Mouse (Mus musculus) retina, embryonic 14.5 days (tissue): ENCODE data around the gene Poc5.

ENCODE experiments used
- DNase-seq: peaks from one replicate; pipeline ENCODE4 v3.0.0-alpha.2; 2015; ENCODE audit warnings: low spot score

The Poc5 gene

DNA sequence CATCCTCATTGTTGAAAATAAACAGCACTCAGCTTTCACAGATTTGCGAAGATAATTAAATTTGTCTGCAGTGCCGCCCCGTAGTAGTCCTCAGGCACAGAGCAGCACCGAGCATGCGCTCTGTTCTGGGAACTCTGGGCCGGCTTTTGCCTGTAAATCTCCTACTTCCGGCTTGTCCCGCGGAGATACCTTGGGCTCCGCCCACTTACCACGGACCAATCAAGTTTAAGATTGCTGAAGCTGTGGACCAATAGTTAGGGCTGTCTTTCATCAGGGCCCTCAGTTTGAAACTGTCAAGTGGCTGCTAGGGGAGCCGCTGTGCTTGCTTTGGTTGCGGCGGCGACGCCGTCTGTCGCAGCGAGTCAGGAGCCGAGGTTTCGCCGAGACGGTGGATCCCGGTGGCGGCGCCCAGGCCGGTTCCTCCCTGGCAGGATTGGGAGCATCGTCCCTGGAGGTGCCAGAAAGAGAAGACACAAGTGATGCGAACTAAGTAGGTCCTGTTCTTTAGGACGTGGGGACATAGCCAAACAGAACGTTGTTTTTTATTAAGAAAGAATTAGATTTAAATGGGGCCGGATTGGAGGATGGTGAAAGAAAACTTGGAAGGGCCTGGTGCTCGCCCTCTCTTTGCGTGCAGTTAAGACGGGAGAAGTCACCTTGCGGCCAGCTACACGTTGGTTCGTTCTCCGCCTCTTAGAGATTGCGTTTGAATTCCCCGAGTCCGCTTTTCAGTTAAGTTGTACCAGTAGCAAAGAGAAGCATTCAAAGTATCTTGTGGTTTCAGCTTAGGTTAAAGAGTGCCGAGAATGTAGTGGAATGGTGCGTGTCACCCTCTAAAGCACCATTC is at the start of gene Poc5:
Gene Poc5, plus strand, starts transcription at position 253 of the 847 bp plus-strand sequence.
- peak; percentile 100 for DNase-seq

DNA sequence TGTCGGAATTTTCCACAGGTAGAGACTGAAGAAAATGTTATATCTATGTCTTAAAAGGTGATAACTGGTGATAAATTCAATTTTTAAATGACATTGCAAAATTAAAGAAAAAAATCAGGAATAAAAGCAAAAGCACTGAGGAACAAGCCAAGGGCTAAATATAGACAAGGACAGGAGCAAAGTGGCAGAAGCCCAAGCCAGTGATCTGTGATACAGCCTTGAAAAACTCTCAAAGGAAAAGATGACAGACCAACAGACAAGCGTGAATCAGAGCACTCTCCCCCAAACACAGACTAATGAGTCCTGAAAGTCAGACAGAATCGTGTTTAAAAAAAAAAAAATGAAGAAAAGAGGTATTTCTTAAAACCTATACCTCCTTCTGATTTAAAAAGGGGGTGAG is 46.6 kb upstream of the Poc5 start:
- no peak for DNase-seq

DNA sequence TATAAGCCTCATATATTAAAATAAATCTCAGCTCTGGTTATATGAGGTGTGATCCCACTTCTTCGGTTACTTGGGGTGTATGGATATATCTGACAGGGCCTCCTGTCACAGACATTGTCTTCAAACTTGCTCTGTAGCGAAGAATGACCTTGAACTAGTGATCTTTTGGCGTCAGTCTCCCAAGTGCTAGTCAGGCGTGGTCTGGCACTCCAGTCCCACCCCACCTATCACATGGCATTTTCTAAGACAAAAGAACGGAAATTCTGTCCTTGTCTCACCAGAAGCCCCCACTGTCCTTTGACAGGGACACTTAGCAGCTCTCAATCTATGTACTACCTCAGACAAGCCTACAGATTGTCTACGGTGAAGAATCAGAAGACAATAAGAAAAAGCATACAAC is 43.3 kb upstream of the Poc5 start:
- DNase-seq, result no peak

GRCm38 (mm10) chr13:96346581-96346980 is 41.5 kb upstream of the Poc5 start:
- no peak for DNase-seq

- no peak for DNase-seq
Measured at GRCm38 (mm10) chr13:96350207-96350606, 37.9 kb upstream of the Poc5 start.

- peak; percentile 5 for DNase-seq
Measured at GRCm38 (mm10) chr13:96351264-96351663, 36.8 kb upstream of the Poc5 start.

DNA sequence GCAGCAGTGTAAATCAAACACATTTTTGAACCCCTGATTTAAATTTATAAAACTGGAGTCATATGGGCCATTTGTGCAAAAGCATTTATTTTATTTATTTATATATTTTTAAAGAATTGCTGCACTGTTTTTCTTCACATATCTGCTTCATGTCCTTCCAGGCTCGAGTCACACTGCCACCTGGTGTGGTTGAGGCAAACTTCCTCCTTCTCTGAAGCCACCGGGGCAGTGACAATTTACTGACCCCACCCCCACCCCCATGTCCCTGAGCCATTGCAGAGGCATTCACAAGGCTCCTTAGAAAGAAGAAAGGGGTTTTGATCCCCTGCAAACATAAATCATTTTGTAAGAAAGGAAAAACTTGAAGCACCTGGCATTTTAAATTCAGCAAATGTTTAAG is 12.6 kb upstream of the Poc5 start:
- DNase-seq, result peak; percentile 26

DNA sequence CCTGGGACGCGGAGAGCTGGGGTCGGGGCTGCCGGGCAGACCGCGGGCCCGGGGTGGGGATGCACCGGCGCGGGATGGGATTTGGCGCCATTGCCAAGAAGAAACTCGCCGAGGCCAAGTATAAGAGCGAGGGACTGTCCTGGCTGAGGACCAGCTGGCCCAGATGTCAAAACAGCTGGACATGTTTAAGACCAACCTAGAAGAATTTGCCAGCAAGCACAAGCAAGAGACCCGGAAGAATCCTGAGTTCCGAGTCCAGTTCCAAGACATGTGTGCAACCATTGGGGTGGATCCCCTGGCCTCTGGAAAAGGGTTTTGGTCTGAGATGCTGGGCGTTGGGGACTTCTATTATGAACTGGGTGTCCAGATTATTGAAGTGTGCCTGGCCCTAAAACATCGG is 11.2 kb upstream of the Poc5 start:
- no peak for DNase-seq

GRCm38 (mm10) chr13:96377883-96378282 is 10.2 kb upstream of the Poc5 start:
- DNase-seq, result no peak

- DNase-seq, result no peak
Measured at GRCm38 (mm10) chr13:96389301-96389700, 1.2 kb downstream of the Poc5 start.

GRCm38 (mm10) chr13:96401251-96401650 is 13.2 kb downstream of the Poc5 start:
- no peak for DNase-seq

DNA sequence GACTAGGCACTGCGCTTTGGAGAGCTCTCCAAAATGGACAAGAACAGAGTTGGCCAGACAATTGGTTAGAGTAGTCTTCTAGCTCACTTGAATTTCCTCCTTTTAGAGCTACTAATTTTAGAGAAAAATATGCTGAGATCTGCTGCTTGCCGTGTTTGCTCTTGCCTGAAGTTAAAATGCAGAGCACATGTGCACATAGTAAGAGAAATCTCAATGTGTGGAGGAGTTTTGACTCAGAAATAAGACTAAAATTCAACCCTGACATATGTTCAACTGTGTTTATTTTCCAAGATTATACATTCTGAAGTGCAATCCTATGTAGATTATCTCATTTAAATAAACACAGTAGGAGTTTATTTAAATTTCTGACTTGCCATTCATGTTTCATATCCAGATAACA is 17.4 kb downstream of the Poc5 start:
- DNase-seq, result no peak

- peak; percentile 39 for DNase-seq
Measured at GRCm38 (mm10) chr13:96407040-96407439, 18.9 kb downstream of the Poc5 start.

DNA sequence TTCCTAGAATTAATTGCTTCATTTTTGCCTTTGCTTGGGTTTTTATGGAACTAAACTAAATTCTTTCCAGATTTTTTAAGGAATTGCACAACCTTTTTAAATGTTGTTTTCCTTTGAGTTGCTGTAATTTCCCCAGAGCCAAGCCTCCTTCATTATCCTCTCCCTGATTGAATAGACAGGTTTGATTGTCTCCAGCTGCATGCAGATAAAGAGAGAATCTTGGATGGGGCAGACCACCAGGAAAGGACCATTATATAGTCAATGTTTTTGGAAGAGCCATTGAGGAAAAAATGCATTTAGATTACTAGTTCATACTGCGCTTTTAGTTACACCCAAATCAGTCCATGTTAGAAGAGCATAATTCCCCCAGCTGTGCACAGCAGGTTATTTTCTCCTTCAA is 20.7 kb downstream of the Poc5 start:
- no peak for DNase-seq

DNA sequence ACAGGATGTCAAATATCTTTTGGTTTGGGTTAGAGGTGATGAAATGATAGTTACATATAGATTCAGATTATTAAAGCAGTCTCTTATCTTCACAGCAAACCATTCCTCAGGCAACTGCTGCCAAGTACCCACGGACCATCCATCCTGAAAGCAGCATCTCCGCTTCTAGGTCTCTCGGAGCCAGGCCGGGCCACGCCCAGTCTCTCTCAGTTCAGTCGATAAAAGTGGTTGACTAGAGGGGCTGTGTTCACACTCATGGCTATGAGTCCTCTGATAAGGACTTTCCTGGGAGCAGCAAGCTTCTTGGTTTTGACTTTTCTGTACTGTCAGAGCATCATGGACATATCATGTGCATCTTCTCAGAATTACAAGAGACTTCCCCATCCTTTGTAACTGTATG is 26.3 kb downstream of the Poc5 start:
- DNase-seq, result no peak

- no peak for DNase-seq
Measured at GRCm38 (mm10) chr13:96416380-96416779, 28.3 kb downstream of the Poc5 start.

GRCm38 (mm10) chr13:96417261-96417813 is 29.2 kb downstream of the Poc5 start:
- DNase-seq, result no peak

DNA sequence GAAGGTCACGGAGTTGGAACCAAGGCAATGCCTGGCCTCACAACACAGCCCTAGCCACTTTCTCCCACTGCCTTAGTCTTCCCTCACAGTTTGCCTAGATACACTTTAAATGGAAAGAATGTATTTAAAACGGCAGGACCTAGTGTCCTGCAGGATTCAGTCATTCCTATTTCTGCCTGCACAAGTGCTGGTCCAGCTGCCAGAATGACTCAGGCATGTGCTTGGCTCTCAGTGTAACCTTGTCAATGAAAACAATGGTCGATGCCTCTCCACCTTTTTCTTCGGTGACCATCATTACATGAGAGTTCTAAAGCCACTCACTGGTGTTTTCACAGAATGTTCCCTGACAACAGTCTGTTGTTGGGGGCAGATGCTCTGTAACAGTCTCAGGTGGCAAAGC is 30.4 kb downstream of the Poc5 start:
- DNase-seq, result no peak

GRCm38 (mm10) chr13:96421230-96421629 is 33.1 kb downstream of the Poc5 start:
- DNase-seq, result no peak

DNA sequence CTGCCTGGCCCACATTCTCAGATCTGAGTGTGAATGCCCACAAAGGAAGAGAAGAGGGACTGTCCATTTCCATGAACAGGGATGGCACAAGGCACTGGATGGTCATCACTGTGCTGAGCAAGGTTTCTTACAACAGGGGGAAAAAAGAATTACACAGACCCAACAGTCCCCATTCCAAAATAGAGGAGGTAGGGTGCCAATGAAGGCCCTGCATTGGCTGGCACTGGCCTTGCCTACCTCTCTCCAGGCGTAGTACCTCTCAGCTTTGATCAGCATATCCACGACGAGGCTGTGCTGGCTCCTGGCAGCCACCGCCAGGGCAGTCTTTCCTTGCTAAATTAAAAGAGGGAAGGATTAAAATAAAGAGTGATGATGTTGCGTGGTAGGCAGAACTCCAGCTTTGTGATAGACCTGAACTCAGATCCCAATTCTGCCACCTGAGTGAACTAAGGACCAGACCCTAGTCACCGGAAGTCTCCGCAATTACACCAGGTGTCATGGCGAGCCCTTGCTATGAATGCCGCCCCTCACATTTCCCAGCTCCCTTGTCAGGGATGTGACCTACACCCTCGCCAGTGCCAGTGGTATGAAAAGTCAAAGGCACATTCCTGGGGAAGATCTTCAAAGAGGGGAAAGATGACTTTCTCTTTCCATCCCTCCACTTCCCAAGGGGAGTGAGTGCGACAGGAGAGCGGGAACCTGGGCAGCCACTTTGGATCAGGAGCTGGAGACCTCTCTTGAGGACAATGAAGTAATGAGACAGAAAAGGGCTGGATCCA is 36.6 kb downstream of the Poc5 start:
- no peak for DNase-seq

GRCm38 (mm10) chr13:96426044-96426443 is 38.0 kb downstream of the Poc5 start:
- peak; percentile 17 for DNase-seq

DNA sequence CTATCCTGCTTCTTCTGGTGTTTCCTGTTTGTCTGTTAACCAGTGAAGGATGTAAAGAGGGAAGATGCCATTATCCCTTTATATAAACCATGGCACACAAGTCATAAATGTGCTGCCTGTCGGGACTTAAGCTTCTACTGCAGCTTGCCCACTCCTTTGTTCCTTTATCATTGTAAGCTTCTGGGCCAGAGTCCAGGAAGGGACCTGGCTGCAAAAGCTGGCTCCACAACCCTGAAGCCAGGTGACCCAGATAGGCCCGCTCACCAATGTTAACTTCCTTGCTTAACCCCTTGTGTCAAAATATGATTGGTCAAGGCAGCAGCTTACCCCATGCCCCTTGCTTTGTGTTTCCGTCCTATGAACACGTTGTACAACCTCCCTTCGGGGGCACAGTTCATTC is 40.4 kb downstream of the Poc5 start:
- DNase-seq, result no peak

DNA sequence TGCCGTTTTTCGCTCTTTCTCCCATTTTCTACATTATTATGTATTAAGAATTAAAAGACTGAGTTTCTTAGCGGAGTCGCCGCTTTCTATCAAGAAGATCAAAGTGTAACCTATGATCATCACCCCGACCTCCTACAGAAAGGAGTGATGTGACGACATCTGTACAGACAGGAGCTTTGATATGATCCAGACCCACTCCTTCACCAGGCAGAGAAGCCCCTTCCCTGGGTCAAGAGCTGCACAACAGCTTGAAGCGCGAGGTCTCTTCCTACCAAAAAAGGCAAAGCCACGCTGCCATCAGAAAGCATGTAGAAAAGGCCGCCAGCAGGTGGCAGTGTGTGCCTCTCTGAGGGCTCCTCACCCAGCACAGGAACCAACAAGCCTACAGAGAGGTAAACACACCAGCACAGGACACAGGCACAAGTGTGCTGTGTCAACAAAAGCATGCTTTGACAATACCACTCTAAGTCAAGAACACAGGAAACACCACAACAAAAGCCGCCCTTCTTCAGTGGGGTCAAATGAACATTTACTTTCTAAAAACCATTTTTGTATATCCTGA is 43.6 kb downstream of the Poc5 start:
- DNase-seq, result peak; percentile 94
